Mouse (Mus musculus) spleen, postnatal 36 days (tissue): ENCODE measurements around the gene Gm21820.
"Not testable (repeated sequence)": the region's sequence is repeated elsewhere in the genome, so short reads cannot be mapped to it uniquely, and the experiment has no call there.

Experiments
- DNase-seq, 2 experiments: peaks; one replicate each; pipeline ENCODE4 v3.0.0; 2022; ENCODE audit warnings: low spot score in 2 of 2, mixed read lengths in 1 of 2

The Gm21820 gene

DNA sequence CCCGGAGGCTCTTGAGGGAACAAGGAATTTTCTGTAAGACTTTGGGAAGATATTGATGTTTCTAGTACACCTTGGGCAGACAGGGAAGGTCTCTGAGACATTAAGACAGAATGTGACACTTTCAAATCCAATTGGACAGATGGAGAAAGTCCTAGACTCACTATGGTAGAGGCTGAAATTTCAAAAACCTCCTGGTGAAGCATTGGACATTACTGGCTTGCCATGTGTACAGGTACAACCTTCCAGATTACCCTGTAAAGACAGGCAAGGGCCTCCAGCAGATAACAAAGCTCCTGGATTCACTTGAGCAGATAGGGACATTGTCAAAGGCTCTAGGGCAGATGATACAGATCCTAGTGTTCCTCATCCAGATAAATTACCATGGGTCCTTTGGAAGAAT is at the start of gene Gm21820:
TSS of gene Gm21820 (minus strand) at position 101 of the 400 bp plus-strand sequence.
- not testable (repeated sequence) for DNase-seq
